Mouse (Mus musculus) ES-Bruce4 (cell line): ENCODE results near the gene Il4. TPM values are rescaled to one million over a fixed set of nuclear protein-coding genes. Genes with fewer than 3 reads are reported as not detected.

ENCODE experiments used
- H3K27ac ChIP-seq: 2 replicates; pipeline ENCODE4 v1.5.1; 2012; ENCODE audit warnings: low read length, inconsistent platforms; ENCODE audit not compliant: insufficient read depth
- H3K27me3 ChIP-seq: 2 replicates; pipeline ENCODE4 v1.6.1; 2012; ENCODE audit warnings: mild to moderate bottlenecking, low read length, inconsistent platforms; ENCODE audit not compliant: control insufficient read depth, poor library complexity, insufficient read depth, severe bottlenecking
- H3K36me3 ChIP-seq: 2 replicates; pipeline ENCODE4 v1.6.1; 2012; ENCODE audit warnings: inconsistent platforms, mild to moderate bottlenecking, low read length, moderate library complexity; ENCODE audit not compliant: control insufficient read depth, poor library complexity, insufficient read depth, severe bottlenecking
- H3K4me1 ChIP-seq: one replicate; pipeline ENCODE4 v1.8.1; 2011; ENCODE audit warnings: low read length; ENCODE audit not compliant: control insufficient read depth, insufficient read depth
- H3K4me3 ChIP-seq: 2 replicates; pipeline ENCODE4 v1.5.1; 2011; ENCODE audit warnings: low read depth, mild to moderate bottlenecking, low read length
- H3K9ac ChIP-seq: 2 replicates; pipeline ENCODE4 v1.6.1; 2012; ENCODE audit warnings: low read depth, mild to moderate bottlenecking, inconsistent platforms; ENCODE audit not compliant: poor library complexity, severe bottlenecking
- H3K9me3 ChIP-seq: replicated peaks from 2 replicates; pipeline ENCODE4 v1.6.1; 2012; ENCODE audit warnings: mild to moderate bottlenecking, low read length, inconsistent platforms; ENCODE audit not compliant: control insufficient read depth, poor library complexity, insufficient read depth, severe bottlenecking
- CTCF ChIP-seq: IDR thresholded peaks from one replicate; pipeline ENCODE4 v1.8.1; 2011; ENCODE audit warnings: low read depth, low read length
- EP300 ChIP-seq: IDR thresholded peaks from 2 replicates; pipeline ENCODE4 v1.6.1; 2011; ENCODE audit warnings: low read depth, low read length; ENCODE audit not compliant: insufficient read depth
- POLR2A ChIP-seq: IDR thresholded peaks from one replicate; pipeline ENCODE4 v1.8.1; 2011; ENCODE audit warnings: low read length; ENCODE audit not compliant: insufficient read depth
- polyA plus RNA-seq: library from polyadenylated mRNA; stranded (reverse); fragments of >200 nt; gene quantifications from 2 replicates; pipeline ENCODE4 v1.2.4, GENCODE M21; 2011; ENCODE audit warnings: low read depth; ENCODE audit not compliant: missing spikeins, insufficient read depth, insufficient read length

The Il4 gene
- polyA plus RNA-seq, 1 experiment = not detected

DNA sequence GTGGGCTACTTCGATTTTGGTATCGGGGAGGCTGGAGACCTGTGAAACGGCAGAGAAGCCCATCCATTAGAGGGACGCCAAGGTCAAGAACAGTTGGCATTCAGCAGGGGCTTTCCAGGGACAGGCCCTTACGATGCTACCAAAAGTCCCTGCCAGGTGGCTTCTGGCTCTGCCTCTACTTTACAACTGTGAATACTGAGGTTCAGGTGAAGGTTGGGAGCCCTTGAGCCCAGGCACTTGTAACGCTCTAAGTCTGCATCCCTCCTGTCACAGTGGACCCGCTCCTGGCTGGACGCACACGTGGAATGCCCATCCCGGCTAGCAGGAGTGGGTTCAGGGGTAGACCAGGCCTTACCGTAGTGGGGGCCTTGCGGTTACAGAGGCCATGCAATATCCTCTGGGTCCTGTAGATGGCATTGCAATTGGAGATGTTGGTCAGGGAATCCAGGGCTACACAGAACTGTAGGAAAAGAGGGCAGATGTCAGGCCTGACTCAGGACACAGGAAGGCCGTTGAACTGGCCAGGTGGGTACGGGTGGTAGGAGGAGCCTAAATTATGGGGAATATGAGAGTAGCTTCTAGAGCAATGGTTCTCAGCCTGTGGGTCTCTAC is 13.8 kb upstream of the Il4 start:
- Histone ChIP-seq H3K4me1 (no peaks in the 10 kb centered on the region), H3K9ac (no peak overlapping the region), H3K36me3 (no peaks in the 10 kb centered on the region), H3K9me3 (no peaks in the 10 kb centered on the region), H3K4me3 (no peak overlapping the region), H3K27me3 (no peaks in the 10 kb centered on the region; the same call in 1 of the 2 replicates), H3K27ac (no peak overlapping the region)
- TF ChIP-seq EP300 = no peak
- TF ChIP-seq CTCF = peak; percentile 35

DNA sequence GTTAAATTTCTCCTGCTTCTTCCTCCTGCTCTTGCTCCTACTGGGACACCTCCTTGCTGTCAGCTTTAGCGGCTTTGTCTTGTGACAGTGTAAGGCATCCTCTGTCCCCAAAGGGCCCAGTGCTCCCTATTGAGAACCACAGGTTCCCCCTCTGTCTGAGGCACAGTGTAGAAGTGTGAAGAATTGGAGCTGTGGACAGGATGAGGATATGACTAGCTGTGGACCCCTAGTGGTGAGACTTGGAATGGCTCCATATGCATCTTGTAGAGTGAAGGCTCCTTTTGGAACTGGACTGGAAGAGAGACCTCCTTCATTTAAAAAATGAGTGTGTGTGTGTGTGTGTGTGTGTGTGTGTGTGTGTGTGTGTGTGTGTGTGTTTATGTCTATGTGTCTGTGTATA is 9.4 kb upstream of the Il4 start:
- no peak overlapping the region for H3K27ac ChIP-seq
- H3K9me3 ChIP-seq = no peaks in the 10 kb centered on the region
- no peaks in the 10 kb centered on the region for H3K4me1 ChIP-seq
- H3K27me3 ChIP-seq = no peaks in the 10 kb centered on the region
- no peaks in the 10 kb centered on the region for H3K36me3 ChIP-seq
- no peak overlapping the region for H3K9ac ChIP-seq
- H3K4me3 ChIP-seq = no peak overlapping the region
- no peak for TF ChIP-seq POLR2A
- peak; percentile 49 for TF ChIP-seq CTCF
- no peak for TF ChIP-seq EP300

DNA sequence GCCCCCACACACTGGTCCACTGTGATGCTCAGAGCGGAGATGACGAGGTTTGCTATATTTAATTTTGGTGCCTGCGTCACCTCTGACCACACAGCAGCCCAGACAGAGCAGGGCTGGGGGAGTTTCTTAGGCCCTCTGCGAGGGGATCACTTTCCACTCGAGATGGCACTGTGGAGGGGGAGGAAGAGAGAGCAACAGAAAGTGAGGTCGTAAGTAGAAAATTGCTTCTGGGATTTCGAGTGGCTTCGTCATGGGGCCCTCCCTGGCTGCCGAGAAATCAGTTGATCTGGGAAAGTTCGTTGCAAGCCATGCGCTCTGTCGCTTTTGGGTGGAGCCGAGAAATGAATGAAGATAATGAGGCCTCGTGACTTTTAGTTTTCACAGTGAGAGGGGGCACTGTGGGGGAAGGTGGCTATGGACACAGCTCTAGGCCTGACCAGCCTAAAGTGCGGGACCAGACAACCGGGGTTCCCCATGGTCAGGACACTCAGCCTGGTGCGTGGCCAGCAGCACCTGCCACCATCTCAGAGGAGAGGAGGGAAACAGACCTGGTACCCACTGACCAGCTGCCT is 8.4 kb upstream of the Il4 start:
- Histone ChIP-seq H3K27me3 (no peaks in the 10 kb centered on the region), H3K9me3 (no peaks in the 10 kb centered on the region), H3K27ac (no peak overlapping the region), H3K4me3 (no peak overlapping the region), H3K4me1 (no peaks in the 10 kb centered on the region), H3K36me3 (no peaks in the 10 kb centered on the region), H3K9ac (no peak overlapping the region)
- TF ChIP-seq EP300 (no peak), CTCF (no peak), POLR2A (no peak)

DNA sequence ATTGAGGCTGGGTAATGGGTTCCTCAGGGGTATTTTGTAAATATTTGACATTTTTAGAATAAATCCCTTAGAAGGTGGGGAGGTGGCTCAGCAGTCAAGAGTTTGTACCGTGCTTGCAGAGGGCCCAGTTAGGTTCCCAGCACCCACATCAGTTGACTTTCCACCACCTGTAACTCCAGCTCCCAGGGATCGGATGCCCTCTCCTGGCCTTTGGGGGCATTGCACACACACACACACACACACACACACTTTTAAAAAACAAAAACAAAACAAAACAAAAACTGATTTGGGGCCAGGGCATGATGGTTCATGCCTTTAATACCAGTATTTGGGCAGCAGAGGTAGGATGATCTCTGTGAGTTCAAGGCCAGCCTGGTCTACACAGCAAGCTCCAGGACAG is 5.7 kb upstream of the Il4 start:
- no peak overlapping the region for H3K9ac ChIP-seq
- no peak overlapping the region for H3K4me3 ChIP-seq
- TF ChIP-seq EP300 (no peak), CTCF (peak; percentile 53), POLR2A (no peak)
- H3K9me3 ChIP-seq = no peaks in the 10 kb centered on the region
- H3K27me3 ChIP-seq = no peaks in the 10 kb centered on the region
- H3K4me1 ChIP-seq = no peaks in the 10 kb centered on the region
- H3K27ac ChIP-seq = no peak overlapping the region
- no peaks in the 10 kb centered on the region for H3K36me3 ChIP-seq

DNA sequence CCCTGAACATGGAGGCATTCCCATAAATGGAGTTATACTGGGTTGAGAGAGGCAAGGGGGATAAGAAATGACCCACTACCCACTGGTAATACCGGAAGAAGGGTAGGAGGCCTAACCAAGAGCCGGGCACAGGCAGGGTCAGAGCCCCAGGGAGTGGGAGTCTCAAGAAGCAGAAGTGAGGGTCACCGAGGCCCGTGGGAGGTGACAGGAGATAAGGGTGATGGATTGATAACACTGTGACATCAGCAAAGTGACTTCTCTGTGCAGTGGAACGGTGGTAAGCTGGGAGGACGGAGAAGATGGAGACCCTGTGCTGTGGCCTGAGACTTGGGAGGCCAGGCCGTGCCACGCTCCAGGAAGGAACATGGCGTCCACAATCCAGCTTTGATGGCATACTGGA is 5.1 kb upstream of the Il4 start:
- no peaks in the 10 kb centered on the region for H3K4me1 ChIP-seq
- no peak overlapping the region for H3K27ac ChIP-seq
- no peaks in the 10 kb centered on the region for H3K36me3 ChIP-seq
- no peak overlapping the region for H3K9ac ChIP-seq
- H3K4me3 ChIP-seq = no peak overlapping the region
- H3K27me3 ChIP-seq = no peaks in the 10 kb centered on the region
- no peaks in the 10 kb centered on the region for H3K9me3 ChIP-seq
- TF ChIP-seq EP300 (no peak), CTCF (no peak), POLR2A (no peak)

DNA sequence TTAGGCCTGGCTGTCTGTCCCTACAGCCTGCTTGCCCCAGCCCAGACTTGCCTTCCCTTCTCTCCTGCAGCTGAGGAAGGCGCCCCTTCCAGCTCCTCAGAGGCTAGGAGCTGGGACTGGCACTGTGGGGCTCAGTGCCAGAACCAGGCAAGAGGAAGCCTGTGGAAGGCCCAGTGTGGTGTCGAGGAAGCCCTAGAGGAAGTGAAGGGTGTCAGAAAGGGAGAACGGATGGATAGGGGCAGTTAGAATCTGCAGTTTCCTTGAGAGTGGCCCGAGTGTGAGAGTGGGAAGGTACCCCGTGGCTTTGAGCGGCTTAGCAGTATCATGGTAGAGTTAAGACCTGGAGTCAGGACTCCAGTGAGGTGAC is 4.0 kb upstream of the Il4 start:
- H3K9ac ChIP-seq = no peak overlapping the region
- no peaks in the 10 kb centered on the region for H3K4me1 ChIP-seq
- no peaks in the 10 kb centered on the region for H3K36me3 ChIP-seq
- no peak overlapping the region for H3K4me3 ChIP-seq
- H3K27ac ChIP-seq = no peak overlapping the region
- no peaks in the 10 kb centered on the region for H3K9me3 ChIP-seq
- H3K27me3 ChIP-seq = no peaks in the 10 kb centered on the region
- TF ChIP-seq EP300 (no peak), POLR2A (no peak), CTCF (no peak)
